Mouse (Mus musculus) urinary bladder, postnatal 14 days (tissue): Measurements from ENCODE around the gene Sycp2l.
"Not testable (repeated sequence)": the region's sequence is repeated elsewhere in the genome, so short reads cannot be mapped to it uniquely, and the experiment has no call there.

Experiments used
- DNase-seq: peaks from one replicate; pipeline ENCODE4 v3.0.0; 2021; ENCODE audit warnings: low spot score

The Sycp2l gene

DNA sequence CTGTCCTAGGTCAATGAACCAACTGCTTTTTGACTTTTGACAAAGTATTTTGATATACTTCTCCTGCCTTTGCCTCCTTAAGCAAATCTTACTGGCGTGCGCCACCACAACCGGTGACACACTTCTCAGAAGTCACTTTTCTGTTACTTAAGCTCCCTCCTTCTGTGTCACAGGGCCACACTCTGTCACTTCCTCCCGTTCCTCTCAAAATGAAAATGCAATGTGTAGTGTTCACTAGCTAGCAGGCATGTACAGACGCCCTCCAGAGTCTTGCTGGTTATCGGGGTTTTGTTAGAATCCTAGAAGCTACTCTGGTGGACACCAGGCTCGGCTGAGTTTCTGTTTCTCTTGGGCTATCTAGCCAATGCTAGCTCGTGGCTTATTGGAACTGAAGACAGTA lies 14.2 kb downstream of the Sycp2l start:
- DNase-seq: no peak

DNA sequence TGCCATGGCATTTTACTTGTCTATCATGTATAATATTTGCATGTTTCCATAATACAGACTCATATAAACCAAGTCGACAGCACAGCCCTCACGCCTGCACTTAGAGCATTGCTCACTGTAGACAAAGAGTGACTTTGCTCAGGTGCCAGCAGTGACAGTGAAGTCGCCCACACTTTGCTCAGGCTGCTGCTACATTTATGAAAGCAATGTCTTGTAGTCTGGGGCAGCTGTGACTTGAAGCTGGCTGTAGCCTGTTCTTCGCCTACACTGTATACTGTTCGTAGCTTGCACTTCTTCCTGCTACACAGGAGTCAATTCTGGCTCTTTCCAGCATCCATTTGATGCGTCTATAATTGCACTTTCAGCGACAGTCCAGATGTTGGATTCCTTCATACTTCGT lies 15.0 kb downstream of the Sycp2l start:
- DNase-seq: no peak

DNA sequence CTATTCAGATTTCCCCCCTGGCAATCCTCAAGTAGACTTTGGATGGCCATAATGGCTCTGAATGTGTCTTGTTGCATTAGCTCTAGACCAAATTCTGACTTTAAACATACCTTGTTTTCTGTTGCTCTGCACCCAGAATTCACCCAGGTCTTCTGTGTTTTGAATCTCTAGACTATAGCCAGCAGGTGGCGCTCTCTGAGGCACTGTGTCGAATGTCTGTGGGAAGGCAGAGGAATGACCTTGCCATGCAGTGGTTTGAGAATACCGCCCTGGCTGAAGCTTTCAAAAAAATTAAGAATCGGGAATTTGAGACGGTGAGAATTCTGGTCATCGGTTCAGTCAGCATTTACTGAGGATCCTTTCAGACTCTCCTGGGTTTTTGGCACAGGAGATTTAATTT lies 20.8 kb downstream of the Sycp2l start:
- peak; percentile 60 for DNase-seq

DNA sequence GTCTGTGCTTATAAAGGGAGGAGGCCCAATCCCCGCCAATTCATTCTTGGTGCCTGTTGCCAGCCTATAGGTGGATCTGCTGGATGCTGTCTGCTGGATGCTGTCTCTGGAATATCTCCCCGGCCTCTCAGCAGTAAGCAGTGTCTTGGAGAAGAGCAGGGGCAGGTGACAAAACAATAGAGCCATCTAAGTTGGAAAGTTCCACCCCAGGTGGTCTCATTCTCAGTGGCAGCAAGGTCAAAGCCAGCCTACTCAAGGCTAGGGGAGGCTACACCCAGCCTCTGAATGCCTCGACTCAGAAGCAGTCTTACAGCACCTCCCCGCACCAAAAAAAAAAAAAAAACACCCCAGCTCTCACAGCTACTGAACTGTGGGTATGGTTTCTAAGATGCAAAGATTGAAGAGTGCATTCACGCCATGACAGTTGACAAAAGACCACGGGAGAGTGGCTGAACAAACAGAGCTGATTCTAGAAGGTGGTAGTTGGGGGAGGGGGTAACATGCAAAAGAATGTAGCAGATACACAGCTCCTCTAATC lies 31.4 kb downstream of the Sycp2l start:
- DNase-seq: no peak

DNA sequence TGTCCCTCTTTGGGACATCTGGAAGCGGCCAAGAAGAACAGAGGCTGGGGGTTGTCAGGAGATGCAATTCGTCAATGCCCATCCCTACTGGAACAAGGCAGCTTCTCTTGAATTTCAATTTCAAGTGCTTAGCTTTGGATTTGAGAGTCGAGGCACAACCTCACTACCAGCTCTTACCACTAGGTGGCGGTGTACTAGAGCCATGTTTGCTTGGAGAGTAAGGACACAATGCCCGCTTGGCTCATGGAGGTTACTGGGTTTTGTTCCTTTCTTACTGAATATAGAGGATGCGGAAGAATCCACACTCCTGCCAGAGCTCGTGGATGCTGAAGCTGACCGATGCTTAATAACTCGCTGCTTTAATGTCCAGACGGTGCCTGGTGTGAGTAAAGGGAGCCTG lies 32.2 kb downstream of the Sycp2l start:
- DNase-seq: peak; percentile 55

DNA sequence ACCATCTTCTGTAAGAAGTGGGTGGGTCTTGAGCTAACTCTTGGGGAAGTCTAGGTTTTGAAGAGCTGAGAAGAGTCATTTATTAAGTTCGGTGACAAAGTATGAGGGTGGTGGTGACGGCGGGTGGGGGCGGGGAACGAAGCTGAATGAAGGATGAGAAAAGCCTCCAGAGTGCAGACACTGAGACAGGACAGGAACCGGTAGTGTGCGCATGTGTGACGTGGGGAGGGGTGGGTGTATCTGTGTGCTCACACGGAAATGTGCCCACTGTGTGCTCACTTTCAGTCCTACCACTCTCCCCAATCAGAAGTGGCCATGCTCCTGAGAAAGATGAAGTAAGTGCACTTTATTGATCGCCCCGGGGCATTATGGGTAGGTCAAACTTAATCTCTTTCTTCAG lies 39.0 kb downstream of the Sycp2l start:
- DNase-seq: no peak

DNA sequence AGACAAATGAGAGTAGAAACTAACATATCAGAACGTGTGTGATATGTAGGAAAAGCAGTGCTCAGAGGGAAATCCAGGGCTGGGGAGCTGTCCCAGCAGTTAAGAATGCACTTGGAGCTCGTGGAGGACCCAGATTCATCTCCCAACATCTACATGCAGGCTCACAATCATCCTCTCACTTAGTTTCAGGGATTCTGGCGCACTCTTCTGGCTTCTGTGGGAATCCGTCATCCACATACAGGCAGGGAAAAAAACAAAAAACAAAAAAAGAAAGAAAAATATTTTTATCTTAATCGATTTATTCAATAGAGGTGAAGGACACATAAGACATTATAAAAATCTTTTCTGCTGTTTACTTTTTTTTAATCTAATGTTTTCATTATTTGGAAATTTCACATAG lies 44.3 kb downstream of the Sycp2l start:
- no peak for DNase-seq

DNA sequence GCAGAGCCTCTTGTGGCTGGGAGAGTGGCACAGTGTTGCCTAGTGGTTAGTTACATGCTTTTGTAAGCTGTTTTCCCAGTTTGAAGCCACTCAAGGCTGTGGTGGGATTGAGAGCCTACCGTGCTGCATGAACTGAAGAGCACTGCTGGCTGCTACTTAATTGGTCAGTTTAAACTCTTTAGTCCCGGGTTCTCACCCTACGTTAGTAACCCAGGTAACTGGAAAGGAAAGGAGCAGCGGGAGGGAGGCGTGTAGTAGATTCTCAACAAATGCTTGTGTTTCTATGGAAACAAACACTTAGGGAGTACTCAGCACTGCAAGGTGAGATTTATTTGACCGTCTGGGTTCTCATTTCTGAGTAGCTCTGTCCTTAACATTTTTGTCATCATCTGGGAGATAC lies 73.8 kb downstream of the Sycp2l start:
- DNase-seq: no peak

DNA sequence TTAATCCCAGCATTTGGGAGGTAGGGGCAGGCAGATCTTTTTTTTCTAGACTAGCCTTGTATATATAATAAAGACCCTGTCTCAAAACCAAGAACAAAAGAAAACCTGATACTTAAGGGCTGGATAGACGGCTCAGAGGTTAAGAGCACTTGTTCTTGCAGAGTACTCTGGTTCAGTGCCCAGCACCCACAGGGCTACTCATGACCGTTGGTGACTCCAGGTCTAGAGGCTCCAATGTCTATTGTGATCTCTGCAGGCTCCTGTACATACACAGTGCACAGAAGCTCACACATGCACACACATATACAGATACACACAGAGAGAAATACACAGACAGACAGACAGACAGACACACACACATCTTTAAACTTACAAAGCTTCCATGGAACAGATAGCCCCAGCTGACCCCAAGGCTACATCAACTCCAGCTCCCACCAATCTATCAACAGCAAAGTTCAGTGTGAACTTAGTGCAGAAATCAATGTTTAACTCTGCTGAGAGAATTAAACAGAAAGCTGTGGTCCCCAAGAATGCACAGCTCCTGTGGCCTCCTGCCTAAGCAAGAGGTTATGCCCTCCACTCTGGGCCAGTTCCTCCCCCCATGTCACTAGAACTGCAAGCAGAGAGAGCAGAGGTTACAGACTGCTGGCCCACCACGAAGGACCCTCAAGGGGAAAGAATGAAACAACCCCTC lies 81.7 kb downstream of the Sycp2l start:
- no peak for DNase-seq

DNA sequence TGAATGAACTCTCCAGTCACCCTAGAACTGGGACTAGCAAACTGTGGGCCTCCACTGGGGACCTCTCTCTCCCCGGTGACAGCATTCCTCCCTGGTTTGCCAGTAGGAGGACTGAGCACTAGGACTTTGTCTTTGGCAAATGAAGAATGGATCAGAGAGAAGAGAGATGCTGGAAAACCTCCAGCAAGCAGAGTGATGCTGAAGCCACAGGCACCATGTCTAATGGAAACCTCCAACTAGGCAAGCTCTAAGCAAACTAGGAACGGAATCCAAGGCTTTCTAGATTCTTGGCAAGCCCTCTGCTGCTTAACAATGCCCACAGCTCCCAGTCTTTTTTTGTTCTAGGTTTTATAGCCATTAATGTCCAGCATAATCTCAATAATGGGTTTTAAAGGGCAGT lies 86.8 kb downstream of the Sycp2l start:
- no peak for DNase-seq

DNA sequence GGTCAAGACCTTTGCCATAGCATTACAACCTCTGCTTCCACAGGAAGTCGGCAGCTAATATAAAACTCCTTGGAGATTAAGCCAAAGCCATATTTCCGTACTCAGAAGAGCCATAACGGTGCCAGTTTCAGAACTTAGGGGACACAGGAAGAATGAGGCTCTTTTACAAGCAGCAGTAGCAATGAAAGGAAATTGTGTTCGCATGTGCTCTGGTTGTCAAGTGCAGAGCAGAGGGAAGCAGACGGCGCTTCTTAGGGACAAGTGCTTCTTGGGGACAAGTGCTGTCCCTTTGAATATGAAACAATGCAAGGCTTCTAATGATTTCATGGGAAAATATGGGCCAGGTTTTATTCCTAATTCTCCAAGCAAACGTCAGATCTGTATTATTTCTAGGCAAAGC lies 89.2 kb downstream of the Sycp2l start:
- DNase-seq: no peak

DNA sequence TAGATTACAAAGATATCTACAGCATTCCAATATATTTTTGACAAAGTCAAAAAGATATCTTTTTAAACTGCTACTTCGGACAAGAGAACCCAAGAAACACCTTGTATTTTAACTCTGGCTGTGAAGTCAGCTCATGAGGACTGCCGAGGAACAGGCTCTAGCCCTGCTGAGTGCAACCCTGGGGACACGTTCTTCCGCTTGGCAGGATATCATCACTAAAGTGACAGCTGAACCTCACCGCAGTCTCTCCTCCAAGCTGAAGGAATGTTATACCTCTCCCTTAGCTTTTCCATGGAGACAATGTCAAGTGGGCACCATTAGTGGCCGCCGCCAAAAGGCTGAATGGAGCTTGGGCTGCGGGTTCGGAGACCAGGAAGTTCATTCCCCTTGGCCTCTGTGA lies 89.6 kb downstream of the Sycp2l start:
- no peak for DNase-seq

DNA sequence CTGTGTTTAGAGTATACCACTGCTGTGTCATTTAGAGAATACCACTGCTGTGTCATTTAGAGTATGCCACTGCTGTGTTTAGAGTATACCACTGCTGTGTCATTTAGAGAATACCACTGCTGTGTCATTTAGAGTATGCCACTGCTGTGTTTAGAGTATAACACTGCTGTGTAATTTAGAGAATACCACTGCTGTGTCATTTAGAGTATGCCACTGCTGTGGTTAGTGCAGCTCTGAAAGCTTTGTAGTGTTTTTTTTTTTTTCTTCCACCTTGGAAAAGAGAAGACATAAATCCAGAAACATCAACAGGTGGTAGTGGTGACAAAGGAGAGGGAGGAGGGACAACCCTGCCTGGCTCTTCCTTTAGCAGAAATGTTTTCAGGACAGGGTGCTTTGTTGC lies 91.5 kb downstream of the Sycp2l start:
- not testable (repeated sequence) for DNase-seq

DNA sequence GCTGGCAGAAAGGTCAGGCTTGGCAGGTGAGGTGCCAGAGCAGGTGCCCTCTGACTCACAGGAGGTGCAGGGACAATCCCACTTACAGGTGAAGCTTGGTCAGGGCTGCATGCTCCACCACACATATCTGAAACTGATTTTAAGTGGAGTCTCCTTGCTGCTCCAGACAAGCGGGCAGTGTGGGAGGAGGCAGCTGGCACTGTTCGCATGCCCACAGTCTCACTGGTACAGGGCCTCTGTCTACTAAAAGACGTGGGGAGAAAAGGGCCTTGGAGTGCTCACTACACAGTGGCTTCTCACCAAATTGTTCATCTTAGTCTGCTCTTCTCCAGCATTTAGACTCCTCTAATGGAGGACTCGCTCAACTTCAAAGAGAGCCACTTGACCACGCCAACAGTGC lies 92.1 kb downstream of the Sycp2l start:
- no peak for DNase-seq

DNA sequence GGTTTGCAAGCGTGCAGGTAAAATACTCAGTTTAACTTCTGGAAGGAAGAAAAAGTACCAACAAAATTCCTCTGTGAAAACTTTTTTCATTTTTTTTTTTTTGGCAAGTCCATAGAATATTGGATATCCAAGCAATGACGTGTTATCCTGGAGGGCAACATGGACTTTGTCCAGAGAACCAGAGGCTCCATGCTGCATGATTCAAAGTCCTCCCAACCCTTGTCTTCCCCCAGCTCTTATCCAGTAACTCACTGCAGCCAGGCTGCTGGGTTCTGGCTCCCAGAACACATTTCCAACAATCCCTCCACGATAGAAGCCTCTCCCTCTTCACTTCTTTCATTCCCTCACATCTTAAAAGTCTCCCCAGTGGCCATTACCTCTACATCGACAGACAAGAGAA lies 97.2 kb downstream of the Sycp2l start:
- no peak for DNase-seq

DNA sequence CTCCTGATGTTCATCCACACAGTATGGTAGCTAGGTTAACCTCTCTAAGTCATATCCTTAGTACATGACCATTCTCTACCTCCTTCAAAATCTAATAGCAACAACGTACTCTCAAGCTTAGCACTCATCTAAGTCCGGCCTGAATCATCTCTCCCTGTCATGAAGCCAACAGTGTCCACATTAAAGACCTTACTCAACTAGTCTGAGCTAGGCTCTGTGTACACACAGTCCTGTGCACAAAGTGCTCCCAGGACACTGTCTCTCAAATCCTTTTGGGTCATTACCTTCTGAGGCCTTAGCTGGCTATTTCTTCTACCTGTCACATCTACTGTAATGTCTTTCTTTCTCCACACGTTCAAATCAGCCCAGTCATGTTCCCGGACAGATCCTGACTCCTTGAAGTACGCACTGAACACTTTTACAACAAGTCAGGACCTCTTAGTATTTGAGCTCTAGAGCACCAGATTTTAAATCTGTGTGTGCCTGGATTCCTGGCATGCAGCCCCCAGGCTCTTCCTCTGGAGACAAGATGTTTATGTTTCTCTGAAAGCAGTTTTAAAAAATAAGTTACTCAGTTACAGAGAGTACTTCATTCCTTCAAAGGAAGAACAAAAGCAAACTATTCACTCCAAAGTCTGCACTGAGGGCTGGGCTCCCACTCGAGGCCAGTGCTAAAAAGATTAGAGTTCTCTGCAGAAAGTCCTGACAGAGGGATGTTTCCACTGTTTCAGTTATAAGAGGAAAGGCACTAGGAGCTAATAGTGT lies 98.6 kb downstream of the Sycp2l start:
- DNase-seq: no peak

DNA sequence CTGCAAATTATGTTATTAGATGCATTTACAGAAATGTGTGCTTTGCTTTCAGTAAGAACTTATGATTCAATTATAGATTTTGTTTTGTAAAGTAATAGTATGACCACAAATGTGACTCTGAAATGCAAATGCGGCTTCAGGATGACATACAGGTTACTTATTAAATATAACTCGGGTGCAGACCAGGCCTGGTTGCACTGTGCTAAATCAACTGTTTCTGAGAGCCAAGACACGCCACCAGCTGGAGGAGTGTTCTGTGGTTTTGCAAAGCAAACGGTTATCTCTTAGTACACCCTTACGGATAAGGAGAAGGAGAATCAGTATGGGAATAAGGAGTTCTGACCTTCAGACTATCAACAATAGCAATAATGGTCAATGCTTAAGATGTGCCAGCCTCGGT lies 101.6 kb downstream of the Sycp2l start:
- no peak for DNase-seq

DNA sequence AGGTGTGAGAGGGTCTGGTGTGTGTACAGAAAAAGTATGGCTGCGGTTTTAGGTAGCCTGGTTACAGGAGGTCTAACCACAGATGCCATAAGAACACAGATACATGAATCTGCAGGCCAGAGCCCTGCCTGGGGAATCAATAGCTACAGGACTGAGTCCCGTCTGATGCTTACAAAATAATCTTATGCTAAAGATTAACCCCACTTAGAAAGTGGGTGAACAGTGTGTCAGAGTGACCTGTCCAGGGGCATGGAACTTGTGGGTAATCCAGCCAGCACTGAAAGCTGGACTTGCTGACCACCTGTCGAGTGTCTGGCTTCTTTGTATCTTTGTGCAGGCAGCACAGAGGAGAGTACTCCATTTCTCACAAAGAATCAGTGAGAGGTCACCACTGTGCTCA lies 102.1 kb downstream of the Sycp2l start:
- DNase-seq: no peak

DNA sequence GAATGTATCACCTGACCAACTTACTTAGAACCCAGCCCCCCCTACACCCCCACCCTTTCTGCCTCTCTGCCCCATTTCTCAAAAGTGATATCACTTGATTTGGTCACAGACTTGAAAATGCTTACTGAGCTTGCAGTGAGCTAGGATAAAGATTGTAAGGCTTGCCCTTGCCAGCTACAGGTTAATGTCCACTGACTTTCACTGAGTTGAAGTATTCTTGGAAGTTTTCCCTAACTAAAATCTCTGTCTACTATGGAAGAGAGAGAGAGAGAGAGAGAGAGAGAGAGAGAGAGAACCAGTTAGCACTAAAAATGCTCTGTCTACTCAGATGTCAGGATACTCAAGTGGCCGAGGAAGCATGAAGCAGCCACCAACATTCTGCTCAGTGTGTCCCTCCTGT lies 104.9 kb downstream of the Sycp2l start:
- no peak for DNase-seq

DNA sequence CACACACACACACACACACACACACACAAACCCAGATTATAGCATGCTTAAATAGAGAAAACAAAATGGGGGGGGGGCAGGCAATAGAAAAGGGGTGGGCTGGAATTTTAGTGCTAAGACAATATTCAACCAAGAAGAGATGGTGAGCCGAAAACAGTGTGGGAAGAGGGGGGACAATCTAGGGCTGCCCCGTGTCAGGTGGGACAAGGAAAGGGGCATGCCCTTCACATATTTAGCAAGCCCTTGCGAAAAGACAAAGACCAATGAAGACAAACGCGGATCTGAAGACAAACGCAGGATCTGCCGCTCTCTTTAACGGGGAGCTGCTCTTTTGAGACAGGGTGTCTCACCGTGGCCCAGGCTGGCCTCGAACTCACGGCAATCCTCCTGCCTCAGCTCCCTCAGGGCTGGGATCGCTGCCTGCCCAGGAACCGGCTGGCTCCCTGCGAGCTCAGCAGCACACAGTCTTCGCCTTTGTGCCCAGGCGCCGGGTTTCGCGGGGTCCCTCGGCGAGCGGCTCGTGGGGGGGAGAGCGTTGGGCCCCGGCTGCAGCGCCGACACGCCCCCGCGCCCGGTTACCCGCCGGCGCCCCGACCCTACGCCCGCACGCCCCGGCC lies 105.7 kb downstream of the Sycp2l start:
- DNase-seq: peak; percentile 6

DNA sequence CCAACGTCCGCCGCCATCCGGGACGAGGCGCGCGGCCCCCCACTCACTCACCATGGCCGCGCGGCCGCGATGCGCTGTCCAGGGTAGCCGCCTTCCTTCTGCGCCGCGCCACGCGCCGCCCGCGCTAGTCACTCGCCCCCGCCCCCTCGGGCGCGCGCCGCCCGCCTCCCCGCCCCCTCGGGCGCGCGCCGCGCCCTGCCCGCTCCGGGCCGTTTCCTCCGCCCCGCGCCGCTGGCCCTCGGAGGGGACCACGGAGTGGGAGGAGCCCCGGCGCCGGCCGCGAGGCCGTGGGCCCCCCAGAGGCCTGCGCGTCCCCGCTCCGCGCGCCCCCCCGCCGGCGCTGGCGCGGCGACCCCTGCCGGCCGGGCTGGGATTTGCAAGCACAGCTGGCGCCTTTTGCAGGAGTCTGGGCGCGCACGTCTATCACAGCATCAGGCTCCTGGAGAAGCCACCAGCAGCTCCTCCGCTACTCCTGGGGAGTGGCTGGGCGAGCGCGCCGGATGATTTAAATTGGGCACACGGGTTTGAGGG lies 106.3 kb downstream of the Sycp2l start, which contains the start of gene Elovl2:
Gene Elovl2, minus strand, starts transcription at position 102 of the 531 bp plus-strand sequence.
- DNase-seq: peak; percentile 62
